Mouse (Mus musculus) mature B cell (primary cell): Measurements from ENCODE around the gene St6gal1.

Experiments
- in situ Hi-C: fragments of 300-500 bp; cut with MboI; formaldehyde crosslinking; loops from 2 replicates; pipeline ENCODE4 v1.14.3; 2019

Gene St6gal1

GRCm38 (mm10) chr16:23249762-23250161 lies 25.2 kb downstream of the St6gal1 start:
- in situ Hi-C loops, result no loop called here

DNA sequence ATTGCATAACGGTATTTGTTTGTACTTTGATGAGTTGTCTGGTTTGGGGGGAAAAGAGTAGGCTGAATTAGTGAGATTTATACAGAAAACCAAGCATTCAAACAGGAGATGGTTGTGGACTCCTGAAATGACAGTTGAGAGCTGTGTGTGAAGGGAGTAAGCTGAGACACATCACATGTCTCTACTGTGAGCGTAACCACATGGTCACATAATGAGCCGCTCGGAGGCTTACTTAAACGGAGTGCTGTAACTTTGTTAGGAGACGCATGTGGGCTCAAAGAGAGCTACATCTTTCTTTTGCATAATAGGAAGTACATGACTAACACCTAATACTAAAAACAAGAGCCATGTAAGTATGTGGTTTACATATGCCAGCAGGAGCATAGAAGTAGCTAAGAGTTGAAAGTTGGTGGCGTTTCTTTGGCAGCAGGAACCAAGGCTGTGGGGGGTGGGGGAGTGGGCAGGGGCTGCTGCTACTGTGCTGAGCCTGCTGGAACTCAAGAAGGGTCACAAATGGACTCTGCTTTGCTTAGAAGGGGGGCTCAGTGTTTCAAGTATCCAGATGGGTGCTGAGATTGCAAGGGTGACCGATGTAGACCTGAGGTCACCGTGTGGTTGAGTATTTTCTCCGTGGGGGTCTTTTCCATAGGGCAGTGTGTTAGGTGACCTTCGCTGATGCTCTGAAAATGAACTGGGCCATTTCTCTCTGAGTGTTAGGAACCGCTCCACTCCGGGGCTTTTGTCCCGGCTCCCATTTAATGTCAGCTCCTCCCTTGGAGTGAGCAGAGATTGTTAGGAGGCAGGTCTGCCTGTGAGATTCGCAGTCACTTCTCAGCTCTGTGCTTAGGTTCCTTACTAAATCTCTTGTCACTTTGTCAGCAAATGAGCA lies 26.3 kb downstream of the St6gal1 start:
- in situ Hi-C loops, result no loop called here

DNA sequence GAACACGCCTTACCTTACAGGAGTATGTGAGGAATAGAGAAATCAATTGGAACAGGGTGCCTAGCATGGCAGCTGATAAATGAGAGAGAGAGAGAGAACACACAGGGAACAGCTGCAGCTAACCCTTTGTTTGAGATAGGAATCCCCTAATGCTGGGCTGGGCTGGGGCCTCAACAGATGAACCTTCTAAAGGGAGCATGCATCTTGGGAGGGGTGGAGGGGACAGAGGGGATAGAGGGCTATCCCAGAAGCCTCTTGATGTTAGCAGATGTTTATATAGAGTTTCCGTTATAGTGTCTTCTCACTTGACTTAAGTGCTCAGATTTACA lies 26.9 kb downstream of the St6gal1 start:
- in situ Hi-C loops, result no loop called here

DNA sequence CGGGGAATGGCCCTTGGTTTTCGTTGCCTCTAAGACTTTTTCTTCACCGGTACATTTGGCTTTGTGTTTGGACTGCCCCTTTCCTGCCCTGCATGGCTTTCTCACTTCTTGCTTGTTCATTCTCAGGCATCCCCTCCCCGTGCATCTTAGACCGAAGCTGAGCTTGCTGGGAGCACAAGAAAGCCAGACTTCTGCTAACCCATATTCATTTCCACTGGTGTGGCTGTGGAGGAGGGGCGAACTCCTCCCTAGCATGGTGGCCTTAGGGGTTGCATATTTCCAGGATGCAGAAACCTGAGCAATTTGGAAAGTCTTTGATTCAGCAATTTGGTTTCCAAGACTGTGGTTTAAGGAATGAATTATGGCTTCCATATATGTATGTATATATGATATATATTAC lies 29.1 kb downstream of the St6gal1 start:
- in situ Hi-C loops, result no loop called here

DNA sequence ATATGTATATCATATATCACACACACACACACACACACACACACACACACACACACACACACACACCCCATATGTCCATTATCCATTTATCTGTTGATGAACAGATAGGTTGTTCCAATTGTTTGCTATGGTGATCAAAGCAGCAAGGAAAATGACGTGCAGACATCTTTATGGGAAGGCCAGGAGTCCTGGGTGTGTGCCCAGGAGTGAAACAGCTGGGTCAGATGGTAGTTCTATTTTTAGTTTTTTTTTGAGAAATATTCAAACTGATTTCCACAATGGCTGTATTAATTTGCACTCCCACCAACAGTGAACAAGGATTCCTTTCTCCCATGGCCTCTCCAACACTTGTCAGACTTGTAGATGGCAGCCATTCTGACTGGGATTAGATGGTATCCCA lies 29.5 kb downstream of the St6gal1 start:
- in situ Hi-C loops, result no loop called here

DNA sequence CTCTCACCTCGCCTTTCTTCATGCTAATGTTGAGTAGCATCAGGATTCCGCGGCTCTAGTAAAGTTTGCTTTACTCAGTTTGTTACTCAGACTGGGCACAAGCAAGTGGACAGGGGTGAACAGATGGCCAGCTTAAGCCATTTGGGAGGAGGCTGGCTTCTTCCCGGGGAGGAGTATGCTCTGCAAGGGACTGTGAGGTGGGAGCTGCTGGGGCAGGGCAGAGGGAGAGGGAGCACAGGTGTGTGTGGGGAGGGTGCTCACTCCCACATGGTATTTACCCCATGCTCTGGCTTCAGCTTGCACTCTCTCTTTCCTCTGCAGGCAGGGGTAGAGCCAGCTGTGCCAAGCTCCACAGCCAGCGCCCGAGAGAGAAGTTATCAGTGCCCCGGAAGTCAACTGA lies 32.1 kb downstream of the St6gal1 start:
- in situ Hi-C loops, result no loop called here

GRCm38 (mm10) chr16:23258429-23258822 lies 33.9 kb downstream of the St6gal1 start:
- in situ Hi-C loops, result no loop called here

GRCm38 (mm10) chr16:23258823-23259457 lies 34.4 kb downstream of the St6gal1 start:
- in situ Hi-C loops, result no loop called here

- in situ Hi-C loops, result no loop called here
Measured at GRCm38 (mm10) chr16:23259580-23259979, 35.0 kb downstream of the St6gal1 start.

- in situ Hi-C loops, result no loop called here
Measured at GRCm38 (mm10) chr16:23262131-23262768, 37.7 kb downstream of the St6gal1 start.

GRCm38 (mm10) chr16:23262846-23263245 lies 38.3 kb downstream of the St6gal1 start:
- in situ Hi-C loops, result no loop called here

DNA sequence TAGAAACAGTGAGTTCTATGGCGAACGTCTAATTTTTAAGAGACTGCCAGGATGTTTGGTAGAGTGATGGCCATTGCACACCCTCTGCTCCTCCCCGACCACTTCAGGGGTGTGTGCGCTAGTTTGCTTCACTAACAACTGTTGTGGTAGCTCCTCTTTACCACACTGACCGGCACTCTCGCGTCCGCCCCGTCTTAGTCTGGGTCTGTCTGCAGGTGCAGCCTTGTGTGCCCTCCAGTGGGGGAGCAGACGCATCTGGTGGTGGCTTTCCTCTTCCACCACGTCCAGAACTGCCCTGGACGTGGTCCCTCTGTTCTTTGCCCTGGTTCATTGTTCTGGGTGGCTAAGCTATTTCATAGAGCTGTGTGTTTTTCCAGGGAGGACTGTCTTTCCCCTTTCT lies 40.5 kb downstream of the St6gal1 start:
- in situ Hi-C loops, result no loop called here

DNA sequence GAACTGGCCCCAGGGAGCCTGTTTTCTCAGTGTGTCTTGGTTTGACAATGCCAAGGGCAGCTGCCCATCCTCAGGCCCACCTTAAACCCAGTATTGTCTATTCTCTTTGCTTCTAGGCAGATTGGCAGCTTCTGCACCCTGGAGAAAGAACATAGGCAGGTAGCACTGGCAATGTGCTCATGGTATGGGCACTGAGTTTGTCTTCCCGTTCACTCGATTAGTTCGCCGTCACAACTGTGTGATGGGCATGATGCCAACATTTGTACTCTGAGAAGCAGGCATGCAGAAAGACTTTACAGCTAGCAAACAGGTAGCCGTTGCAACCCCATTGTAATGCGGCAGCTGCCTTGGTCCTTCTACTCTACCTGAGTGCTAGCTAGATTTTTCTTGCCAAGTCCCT lies 40.9 kb downstream of the St6gal1 start:
- in situ Hi-C loops, result no loop called here

DNA sequence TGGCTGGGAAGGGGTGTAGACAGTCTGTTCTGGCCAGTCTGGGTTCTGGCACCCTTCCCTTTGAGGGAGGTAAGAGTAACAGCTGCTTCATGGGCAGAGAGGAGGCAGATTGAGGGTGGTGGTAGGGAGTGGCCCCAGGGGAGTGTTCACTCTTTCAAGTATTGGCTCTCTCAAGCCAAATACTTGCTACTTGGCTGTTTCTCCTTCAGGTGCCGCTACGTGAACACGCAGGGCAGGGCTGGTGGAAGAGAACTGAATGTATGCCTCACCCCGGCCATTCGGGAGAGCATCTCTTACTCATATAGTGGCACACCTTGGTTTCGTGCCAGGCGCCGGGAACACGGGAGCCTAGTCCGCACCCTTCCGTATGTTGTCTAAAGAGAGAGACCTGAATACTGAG lies 41.8 kb downstream of the St6gal1 start:
- in situ Hi-C loops, result no loop called here

GRCm38 (mm10) chr16:23266896-23267295 lies 42.4 kb downstream of the St6gal1 start:
- in situ Hi-C loops, result no loop called here

DNA sequence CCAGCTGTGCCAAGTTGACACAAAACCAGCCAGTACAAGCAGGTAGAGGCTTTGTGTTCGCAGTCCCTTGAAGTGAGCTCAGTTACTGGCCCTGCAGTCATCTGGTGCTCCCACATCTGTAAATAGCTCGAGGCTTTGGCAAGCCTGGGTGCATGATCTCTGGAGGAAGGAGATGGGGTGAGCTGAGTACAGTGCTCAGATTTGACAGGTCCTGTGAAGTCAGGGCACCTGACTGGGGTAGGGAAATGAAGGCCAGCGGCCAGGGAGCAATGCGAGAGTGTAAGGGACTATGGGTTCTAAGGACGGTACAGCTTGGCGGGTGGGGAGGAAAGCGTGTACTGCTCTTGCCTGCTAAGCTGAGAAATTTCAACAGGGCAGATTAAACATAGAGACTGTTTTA lies 43.7 kb downstream of the St6gal1 start:
- in situ Hi-C loops, result no loop called here

DNA sequence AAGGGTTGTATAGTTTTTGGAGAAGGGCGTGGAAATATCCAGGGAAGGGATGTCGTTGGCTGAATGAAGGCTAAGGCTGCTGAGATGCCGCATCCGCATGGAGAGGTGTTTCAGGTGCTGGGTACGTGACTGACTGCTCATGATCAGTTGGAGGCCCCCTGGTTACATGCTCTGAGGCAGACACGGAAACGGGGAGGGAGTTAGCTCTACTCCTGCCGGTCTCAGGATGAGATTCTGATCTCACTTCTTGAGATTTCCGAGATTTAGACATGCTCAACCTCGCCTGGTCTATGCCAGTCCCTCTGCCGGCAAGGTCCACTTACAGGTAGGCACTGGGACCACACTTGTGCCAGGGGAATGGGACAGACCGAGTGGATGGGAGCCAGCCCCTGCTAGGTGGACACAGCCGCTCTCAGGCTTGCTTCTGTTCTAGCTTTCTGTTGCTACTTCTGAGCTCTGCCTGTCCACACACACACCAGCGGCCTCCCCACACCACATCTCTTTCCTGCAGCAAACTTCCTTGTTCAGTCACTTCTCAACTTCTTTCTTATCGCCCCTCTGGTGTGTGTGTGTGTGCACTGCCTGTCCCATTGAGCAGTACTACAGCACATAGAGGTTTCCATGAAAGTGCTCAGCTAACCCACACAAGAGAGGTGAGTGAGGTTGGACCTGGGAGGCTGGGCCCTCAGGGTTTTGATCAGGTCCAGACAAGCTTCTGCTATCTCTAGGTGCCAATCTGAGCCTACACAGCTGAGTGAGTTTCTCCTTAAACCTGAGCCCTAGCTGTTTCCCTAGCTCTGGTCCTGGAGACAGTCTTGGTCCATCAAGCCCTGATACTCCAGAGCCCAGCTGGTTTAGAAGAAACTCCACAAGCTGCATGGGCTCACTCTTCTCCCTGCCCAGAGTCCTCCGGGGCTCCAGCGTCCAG lies 44.8 kb downstream of the St6gal1 start:
- in situ Hi-C loops, result no loop called here

DNA sequence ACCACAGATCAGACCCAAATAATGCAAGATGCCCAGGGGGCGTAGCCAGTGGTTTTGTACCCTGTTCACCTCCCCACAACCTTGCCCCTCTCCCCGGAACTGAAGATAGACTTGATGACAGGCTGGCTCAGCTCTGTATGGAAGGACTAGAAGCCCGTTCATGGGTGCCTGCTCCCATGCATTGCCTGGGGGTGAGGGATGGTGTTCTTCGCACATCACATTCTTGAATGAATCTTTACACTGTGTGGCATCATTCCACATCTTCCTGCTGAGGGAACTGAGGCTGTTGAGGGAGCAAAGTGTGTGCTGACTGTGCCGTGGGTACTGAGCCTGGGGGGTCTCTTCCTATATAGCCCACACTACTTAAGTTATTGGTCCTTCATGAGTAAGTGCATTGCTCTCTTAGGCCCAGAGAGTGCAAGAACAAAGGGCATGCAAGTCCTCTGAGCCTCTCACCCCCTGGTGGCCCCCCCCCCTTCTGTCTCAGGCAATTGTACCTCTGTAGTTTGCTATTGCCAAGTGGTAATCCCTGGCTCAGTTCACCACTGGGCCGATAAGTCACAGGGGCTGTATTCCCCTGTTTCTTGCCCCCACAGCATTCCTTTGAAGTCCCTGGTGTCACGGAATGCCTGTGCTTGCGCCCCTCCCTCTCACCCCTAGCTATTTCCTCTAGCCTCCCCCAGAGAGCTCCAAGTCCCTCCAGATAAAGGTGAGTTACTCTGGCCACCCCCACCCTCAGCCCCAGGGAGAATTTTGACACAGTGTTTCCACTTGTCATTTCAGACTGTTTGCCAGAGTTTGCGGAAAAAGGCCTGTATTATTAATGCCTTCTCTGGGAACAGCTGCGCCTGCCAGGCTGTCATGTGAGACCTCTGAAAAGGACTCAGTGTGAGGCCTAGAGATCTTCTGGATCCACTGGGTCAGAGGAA lies 45.7 kb downstream of the St6gal1 start:
- in situ Hi-C loops, result no loop called here

DNA sequence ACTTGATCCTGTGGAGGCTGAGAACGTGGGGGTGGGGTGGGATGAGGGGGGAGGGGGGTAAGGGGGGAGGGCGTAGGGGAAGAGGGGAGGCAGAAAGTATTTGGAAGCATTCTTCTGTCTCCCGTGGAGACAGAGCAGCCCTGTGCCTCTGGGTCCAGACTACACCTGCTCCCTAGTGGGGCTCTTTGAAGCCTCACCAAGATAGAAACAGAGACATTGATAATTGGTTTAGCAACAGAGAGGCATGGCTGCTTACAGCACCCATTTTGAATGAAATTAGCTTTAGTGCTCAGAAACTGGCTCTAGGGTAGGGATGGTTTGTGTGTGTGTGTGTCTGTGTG lies 46.3 kb downstream of the St6gal1 start:
- in situ Hi-C loops, result no loop called here

DNA sequence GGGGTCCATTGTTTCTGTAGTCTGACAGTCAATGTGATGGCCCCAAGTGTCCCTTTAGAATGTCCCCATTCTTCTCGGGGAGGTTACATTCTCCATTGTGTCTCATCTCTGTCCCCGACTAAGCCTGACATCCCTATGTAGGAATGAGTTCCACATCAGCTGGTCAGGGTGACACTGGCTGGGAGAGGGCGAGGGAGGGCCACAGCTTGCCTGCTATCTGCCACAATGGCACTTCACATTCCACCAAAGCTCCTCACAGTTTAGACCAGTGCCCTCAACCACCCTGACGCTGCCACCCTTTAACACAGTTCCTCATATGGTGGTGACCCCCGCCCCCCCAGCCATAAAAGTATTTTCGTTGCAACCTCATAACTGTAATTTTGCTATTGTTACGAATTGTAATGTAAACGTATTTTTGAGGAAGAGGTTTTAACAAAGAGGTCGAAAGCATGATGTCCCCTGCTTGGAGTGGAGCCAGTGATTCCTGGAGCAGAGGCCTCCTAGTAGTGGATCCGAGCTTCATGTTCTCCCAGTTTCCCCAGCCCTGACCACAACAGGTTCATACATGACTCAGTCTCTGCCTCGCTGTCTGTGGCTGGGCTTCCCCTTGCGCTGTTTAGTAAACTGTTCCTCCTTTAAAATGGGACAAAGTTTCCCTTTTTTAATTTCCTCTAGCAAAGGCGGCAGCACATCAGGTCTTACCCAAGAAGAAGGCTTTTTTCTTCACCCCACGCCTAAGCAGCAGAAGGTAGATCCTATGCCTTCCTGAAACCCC lies 47.4 kb downstream of the St6gal1 start:
- in situ Hi-C loops, result no loop called here
